Mouse (Mus musculus): ENCODE data around the gene Hspe1.

DNA sequence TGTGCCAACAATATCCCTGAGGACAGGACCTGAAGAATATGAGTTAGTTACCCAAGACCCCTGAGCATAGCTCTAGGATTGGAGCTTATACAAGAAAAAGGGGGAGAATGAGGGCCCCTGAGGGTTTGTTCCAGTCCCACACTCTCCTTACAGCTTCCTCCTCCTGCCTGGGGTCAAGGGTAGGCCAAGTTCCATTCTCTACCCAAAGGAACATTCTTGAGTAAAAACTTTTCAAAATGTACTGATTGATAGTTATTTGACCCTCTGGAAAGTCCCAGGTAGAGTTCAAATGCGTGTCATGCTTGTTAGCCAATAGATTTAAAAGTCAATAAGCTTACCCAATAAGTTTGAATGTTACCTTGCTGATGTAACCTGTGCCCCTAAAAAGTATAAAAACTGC, 19.7 kb downstream of the Hspe1 start:
- TF ChIP-seq CTCF (conservative IDR thresholded peaks at IDR 0.05; ENCODE audit: insufficient read depth, insufficient read length, low read depth, low read length) (no peak), POLR2A (IDR thresholded peaks at IDR 0.05; ENCODE audit: low read depth, low read length) (no peak)

Data from kidney, adult 2 months (tissue).